Mouse (Mus musculus) liver, adult (tissue): ENCODE results near the gene Prrg4.

Experiments used
- GATA4 ChIP-seq: IDR thresholded peaks from 2 replicates; pipeline ENCODE4 v1.6.1; 2014; ENCODE audit warnings: mild to moderate bottlenecking, low read length; ENCODE audit not compliant: insufficient replicate concordance

The Prrg4 gene

GRCm38 (mm10) chr2:104805435-104805834, 44.2 kb downstream of the Prrg4 start:
- TF ChIP-seq GATA4: no peak
